Mouse (Mus musculus): ENCODE data around the gene Atg5. TPM values are rescaled to one million over a fixed set of nuclear protein-coding genes. Genes with fewer than 3 reads are reported as not detected.

Atg5 gene
- polyA plus RNA-seq, 1 experiment: 19.0 TPM

- no peak for DNase-seq (ENCODE audit: extremely low spot score in 1 of 2, low spot score in 1 of 2)
Measured at GRCm38 (mm10) chr10:44348474-44349415, 80.6 kb downstream of the Atg5 start.

DNA sequence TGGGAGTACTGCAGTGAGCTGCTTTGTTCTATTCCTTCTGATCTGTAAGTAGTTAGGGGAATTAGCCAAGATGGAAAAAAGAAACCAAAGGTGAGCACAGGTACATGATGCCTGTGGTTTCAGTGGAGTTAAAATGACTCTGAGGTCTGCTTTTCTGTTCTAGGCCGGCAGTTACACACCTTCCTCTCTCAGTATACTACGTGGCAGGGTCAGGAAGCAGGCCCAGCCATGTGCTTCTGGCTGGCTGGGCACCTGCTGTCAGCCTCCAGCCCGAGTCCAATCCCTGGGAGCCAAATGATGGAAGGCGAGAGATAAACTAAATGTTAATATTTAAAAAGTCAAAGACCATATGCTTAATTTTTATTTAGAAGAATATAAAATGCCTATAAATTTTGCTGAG lies 85.3 kb downstream of the Atg5 start:
- DNase-seq (ENCODE audit: extremely low spot score in 1 of 2, low spot score in 1 of 2): no peak

DNA sequence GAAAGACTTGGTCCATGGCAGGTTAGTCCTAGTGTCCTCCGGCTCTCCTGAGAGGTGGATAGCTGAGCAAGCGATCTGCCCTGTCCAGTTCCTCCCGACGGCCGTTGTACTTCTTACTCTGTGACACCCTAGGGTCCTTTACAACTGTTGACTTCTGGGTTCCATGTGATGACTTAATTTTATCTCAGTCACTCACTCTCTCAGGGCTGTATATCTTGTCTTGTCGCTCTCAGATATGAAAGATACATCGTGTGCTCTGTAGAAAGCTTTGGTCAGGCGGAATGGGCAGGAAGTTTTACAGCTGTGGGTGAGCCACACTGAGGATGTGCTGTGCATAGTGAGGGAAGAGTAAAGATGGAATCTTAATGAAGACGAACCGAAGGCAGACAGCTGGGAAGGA lies 86.2 kb downstream of the Atg5 start:
- DNase-seq (ENCODE audit: extremely low spot score in 1 of 2, low spot score in 1 of 2): no peak

DNA sequence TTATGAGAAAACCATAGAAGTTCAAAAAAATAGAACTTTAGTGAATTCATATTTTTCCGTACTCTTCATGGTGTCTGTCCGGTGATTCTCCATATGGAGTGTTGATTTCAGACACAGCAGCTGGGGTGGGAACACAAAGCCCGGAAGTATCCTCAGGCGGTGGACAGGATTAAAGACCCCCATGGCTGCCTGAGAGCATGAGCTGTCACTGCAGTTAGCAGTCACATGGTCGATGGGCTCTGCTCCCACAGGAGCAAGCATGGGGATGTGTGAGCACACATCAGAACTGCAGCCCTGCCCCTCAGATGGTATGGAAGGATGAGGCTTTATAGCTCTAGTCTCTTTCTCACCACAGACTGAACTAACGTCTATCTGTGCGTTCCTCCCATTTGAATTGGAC lies 87.1 kb downstream of the Atg5 start:
- DNase-seq (ENCODE audit: extremely low spot score in 1 of 2, low spot score in 1 of 2): no peak

DNA sequence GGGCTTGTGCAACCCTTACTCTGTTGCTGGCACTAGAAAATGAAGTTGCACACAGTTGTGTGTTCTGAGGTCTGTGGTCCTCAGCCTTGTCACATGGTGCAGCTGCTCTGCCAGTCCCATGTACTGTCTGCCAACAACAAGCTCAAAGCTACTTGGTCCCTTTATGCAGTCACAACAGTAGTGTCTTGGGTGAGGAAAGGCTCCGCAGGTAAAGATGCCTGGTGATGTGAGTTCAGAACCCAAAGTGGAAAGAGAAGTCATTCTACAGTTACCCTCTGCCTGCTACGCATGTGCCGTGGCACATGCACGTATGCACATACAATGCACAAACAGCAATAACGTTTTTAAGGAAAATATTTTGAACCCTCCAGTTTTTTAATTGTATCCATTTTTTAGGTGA lies 88.5 kb downstream of the Atg5 start:
- no peak for DNase-seq (ENCODE audit: extremely low spot score in 1 of 2, low spot score in 1 of 2)

DNA sequence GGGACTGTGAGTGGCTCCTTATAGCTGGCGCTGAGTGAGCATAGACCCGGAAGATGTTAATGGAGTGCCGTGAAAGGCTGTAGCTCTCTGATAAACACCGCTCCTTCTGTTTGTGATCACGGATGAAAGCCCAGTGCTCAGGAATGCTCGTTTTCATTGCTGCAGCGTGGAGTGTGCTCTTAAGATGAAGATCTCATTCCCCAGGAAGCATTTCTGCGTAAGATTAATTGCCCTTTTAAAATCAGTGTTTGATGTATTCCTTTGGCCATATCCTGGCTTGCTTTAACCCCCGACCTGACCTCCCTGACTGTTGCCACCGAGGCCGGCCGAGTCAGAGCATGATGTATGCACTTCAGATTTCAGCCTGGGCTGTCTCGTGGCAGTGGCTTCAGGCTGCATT lies 89.2 kb downstream of the Atg5 start:
- no peak for DNase-seq (ENCODE audit: extremely low spot score in 1 of 2, low spot score in 1 of 2)

DNA sequence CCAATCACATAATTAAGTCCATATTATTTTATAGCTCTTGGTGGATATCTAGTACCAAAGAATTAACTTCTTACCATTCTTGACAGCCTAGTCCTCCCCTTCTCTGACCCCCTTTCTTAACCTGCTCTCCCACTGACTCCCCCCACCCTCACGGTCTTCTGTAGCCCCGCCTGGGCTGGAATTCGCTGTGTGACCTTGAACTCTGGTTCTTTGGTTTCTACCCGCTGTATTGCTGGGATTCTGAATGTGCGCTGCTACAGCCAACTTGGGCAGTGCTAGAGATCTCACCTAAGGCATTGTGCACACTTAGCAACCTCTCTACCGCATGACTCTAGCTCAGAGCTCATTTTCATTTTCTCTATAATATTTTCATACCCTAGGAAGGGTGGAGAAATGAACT lies 90.7 kb downstream of the Atg5 start:
- DNase-seq (ENCODE audit: extremely low spot score in 1 of 2, low spot score in 1 of 2): no peak

- no peak for DNase-seq (ENCODE audit: extremely low spot score in 1 of 2, low spot score in 1 of 2)
Measured at GRCm38 (mm10) chr10:44360632-44361031, 92.5 kb downstream of the Atg5 start.

GRCm38 (mm10) chr10:44362435-44362834 lies 94.3 kb downstream of the Atg5 start:
- no peak for DNase-seq (ENCODE audit: extremely low spot score in 1 of 2, low spot score in 1 of 2)

DNA sequence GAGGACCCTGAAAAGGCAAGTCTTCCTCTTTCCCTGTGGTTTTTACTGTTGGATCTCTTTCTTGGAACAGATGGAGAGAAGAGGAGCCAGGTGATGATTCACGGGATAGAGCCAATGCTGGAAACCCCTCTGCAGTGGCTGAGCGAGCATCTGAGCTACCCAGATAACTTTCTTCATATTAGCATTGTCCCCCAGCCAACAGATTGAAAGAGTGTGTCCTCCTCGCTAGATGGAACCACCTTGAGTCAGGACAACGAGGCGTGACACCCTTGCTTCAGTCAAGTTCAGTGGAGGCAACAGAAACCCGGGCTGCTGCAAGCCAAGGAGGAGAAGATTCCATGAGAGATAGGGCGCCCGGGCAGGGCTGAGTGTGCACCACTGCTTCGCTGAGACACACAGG lies 94.7 kb downstream of the Atg5 start:
- peak in 1 of 2 experiments; percentile 22 for DNase-seq (ENCODE audit: extremely low spot score in 1 of 2, low spot score in 1 of 2)

- DNase-seq (ENCODE audit: extremely low spot score in 1 of 2, low spot score in 1 of 2): no peak
Measured at GRCm38 (mm10) chr10:44366186-44366585, 98.0 kb downstream of the Atg5 start.

DNA sequence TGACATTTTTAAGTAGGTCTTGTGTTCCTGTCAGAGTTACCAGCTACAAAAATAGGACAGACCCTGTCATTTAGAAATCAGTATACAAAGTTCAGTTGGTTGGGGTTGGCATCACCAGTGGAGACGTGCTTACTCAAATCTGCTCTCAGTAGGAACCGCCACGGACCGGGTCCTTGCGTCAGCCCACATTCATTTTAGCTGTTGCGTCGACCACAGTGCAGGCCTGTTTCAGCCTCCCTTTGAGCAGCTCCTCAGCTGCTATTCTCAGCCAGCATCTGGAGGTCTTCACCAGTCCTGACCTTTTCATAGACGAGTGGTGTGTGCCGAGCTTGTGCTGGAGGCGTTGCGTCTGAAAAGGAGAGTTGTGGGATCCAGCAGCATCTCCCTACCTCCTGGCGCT lies 98.9 kb downstream of the Atg5 start:
- DNase-seq (ENCODE audit: extremely low spot score in 1 of 2, low spot score in 1 of 2): no peak

- DNase-seq (ENCODE audit: extremely low spot score in 1 of 2, low spot score in 1 of 2): no peak
Measured at GRCm38 (mm10) chr10:44368596-44368995, 100.4 kb downstream of the Atg5 start.

DNA sequence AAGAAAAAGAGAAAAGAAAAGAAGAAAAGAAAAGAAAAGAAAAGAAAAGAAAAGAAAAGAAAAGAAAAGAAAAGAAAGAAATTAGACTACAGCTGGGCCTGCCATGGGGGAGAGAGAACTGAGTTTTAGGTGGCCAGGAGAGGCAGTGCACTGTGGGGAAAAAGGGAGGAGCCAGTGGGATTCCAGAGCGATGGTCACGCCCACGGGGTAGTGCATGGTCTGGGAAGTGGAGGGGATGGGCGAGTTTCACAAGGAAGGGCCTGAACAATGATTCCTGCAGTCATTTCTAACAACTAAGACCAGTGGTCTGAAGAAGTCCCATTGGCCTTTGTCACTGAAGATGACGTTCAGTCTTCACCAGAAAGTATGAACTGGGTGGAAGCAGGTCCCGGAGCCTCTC lies 102.5 kb downstream of the Atg5 start:
- DNase-seq (ENCODE audit: extremely low spot score in 1 of 2, low spot score in 1 of 2): no peak

- no peak for DNase-seq (ENCODE audit: extremely low spot score in 1 of 2, low spot score in 1 of 2)
Measured at GRCm38 (mm10) chr10:44372210-44372609, 104.1 kb downstream of the Atg5 start.

- DNase-seq (ENCODE audit: extremely low spot score in 1 of 2, low spot score in 1 of 2): no peak
Measured at GRCm38 (mm10) chr10:44374678-44375077, 106.5 kb downstream of the Atg5 start.

- no peak for DNase-seq (ENCODE audit: extremely low spot score in 1 of 2, low spot score in 1 of 2)
Measured at GRCm38 (mm10) chr10:44375501-44375900, 107.3 kb downstream of the Atg5 start.

DNA sequence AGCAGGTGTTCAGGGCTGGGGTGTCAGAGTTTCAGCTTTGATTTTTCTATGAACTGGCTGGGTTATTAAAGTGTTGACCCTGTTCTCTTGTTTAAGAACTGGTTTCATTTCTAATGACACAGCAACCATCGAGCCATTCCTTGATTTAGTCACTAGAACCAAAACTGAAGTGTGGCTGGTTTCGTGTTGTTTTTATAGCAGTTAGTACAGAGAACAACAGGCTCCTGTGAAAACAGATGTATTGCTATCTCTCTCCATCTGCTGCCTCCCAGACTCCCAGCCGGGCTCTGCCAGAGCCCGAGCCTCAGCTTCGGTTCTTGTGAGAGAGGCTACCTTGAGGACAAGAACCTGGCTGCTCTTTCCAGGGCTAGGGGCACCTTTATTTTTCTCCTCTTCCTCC lies 109.7 kb downstream of the Atg5 start:
- peak; percentile 50 to 68 for DNase-seq (ENCODE audit: extremely low spot score in 1 of 2, low spot score in 1 of 2)

- DNase-seq (ENCODE audit: extremely low spot score in 1 of 2, low spot score in 1 of 2): no peak
Measured at GRCm38 (mm10) chr10:44378403-44378802, 110.2 kb downstream of the Atg5 start.

- DNase-seq (ENCODE audit: extremely low spot score in 1 of 2, low spot score in 1 of 2): peak; percentile 55 to 75
Measured at GRCm38 (mm10) chr10:44380476-44381208, 112.5 kb downstream of the Atg5 start.

DNA sequence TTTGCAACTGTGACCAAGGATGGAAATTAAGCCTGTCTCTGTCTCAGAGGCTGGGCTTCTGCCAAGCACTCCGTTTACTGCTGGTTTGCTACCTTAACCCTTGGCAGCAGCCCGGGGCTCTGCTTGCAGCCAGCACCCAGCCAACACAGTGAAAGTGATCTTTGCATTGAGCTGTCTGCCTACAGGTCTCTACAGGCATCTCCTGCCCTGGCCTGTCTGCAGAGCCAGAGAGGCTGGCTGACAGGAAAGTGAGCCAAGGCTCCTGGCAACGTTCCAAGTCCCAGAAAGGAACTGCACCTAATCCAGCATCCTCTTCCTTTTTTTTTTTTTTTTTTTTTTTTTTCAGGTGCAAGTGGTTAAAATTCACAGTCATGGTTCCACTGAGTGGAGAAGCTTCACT lies 113.2 kb downstream of the Atg5 start:
- DNase-seq (ENCODE audit: extremely low spot score in 1 of 2, low spot score in 1 of 2): peak; percentile 29 to 50

- no peak for DNase-seq (ENCODE audit: extremely low spot score in 1 of 2, low spot score in 1 of 2)
Measured at GRCm38 (mm10) chr10:44381948-44382347, 113.8 kb downstream of the Atg5 start.

All from frontal cortex, adult 2 months (tissue).